Mouse (Mus musculus) E14TG2a.4 (cell line): ENCODE measurements at regions not wholly inside any gene's neighbourhood (a gene's known extent, or its start where the extent isn't known, plus 50 kb on each side); places are given as distances from the start of the nearest gene placed in this dataset.

Source experiments
- H3K27me3 ChIP-seq: 2 replicates; pipeline ENCODE4 v1.6.1; 2014; ENCODE audit warnings: low read length, control low read depth; ENCODE audit not compliant: insufficient read depth
- H3K36me3 ChIP-seq: 2 replicates; pipeline ENCODE4 v1.6.1; 2014; ENCODE audit warnings: low read length, control low read depth; ENCODE audit not compliant: insufficient read depth
- H3K4me1 ChIP-seq: replicated peaks from 2 replicates; pipeline ENCODE4 v1.6.1; 2014; ENCODE audit warnings: low read depth, low read length, control low read depth
- H3K4me3 ChIP-seq: replicated peaks from 2 replicates; pipeline ENCODE4 v1.5.1; 2014; ENCODE audit warnings: mild to moderate bottlenecking, low read length
- H3K9me3 ChIP-seq: 2 replicates; pipeline ENCODE4 v1.6.1; 2014; ENCODE audit warnings: low read length, control low read depth
- CTCF ChIP-seq: conservative IDR thresholded peaks from 2 replicates; pipeline ENCODE4 v1.5.1; 2014; ENCODE audit warnings: low read length
- NANOG ChIP-seq: IDR thresholded peaks from 2 replicates; pipeline ENCODE4 v1.6.1; 2014; ENCODE audit warnings: borderline replicate concordance, low read length, mixed read lengths
- POU5F1 ChIP-seq: IDR thresholded peaks from 2 replicates; pipeline ENCODE4 v1.6.1; 2014; ENCODE audit warnings: low read length, borderline replicate concordance

DNA sequence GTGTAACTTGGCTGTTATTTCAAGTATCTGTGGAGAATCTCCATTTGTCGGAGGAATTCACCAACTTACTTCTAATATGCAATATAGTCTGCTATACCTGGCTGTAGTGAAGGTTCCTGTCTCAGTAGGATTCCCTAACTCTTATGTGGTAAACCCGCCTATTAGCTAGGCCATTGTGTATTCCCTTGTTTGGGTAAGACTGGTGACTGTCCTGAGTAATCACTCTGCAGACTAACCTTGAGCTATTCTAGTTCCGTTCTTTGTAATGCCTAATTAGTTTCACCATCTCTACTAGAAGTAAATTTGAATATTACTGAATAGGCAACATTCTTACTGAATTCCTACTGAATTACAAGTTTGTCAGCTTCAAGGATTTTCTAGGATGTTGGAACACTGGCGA lies 1380.8 kb upstream of the 1700008P02Rik start:
- peaks cover 14% of the 10 kb centered on the region for H3K36me3 ChIP-seq
- peaks cover 48% of the 10 kb centered on the region for H3K4me1 ChIP-seq
- no peaks in the 10 kb centered on the region for H3K27me3 ChIP-seq
- TF ChIP-seq POU5F1: no peak; the same call in 1 of the 2 replicates
- peak; percentile 87 for TF ChIP-seq NANOG
- no peak overlapping the region for H3K4me3 ChIP-seq
- H3K9me3 ChIP-seq: peaks cover 8% of the 10 kb centered on the region; the same call in 1 of the 2 replicates

DNA sequence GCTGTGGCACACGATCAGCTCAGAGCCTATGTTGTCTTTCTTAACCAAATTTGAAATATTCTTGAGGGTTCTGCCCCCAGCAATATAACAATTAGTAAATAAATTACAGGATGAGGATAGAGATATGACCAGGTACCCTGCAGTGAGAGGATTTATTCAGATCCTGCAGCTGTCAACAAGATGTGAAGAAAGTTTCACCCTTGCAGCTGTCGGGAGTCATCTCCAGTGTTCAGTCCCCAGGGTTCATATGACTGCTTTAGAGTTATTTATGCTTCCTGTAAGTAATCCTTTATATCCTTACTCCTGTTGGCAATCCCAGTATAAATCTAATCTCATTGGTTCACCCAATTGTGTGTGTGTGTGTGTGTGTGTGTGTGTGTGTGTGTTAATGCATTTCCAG lies 1372.1 kb upstream of the 1700008P02Rik start:
- no peaks in the 10 kb centered on the region for H3K27me3 ChIP-seq
- H3K36me3 ChIP-seq: no peaks in the 10 kb centered on the region
- H3K9me3 ChIP-seq: no peaks in the 10 kb centered on the region
- H3K4me1 ChIP-seq: no peaks in the 10 kb centered on the region
- no peak for TF ChIP-seq NANOG
- no peak for TF ChIP-seq CTCF
- no peak for TF ChIP-seq POU5F1
- no peak overlapping the region for H3K4me3 ChIP-seq

DNA sequence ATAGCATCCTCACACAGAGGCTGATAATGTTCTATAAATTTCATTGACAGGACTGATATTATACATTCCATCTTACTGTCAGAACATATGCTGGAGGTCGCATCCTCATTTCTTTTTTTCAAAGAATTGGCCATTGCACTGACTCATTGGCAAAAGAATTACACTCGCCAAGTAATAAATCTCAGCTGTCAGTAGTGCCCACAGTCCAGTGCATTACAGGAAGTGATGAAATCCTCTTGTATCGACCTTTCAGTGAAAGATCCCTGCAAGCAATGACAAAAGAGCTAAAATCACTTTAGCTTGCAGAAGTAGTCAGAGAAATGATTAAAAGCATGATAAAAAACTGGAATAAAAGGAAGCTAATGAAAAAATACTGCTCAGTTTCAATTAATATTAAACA lies 1353.0 kb upstream of the 1700008P02Rik start:
- TF ChIP-seq POU5F1: no peak
- Histone ChIP-seq H3K4me1 (no peaks in the 10 kb centered on the region), H3K4me3 (no peak overlapping the region), H3K36me3 (no peaks in the 10 kb centered on the region), H3K27me3 (no peaks in the 10 kb centered on the region), H3K9me3 (no peaks in the 10 kb centered on the region)

DNA sequence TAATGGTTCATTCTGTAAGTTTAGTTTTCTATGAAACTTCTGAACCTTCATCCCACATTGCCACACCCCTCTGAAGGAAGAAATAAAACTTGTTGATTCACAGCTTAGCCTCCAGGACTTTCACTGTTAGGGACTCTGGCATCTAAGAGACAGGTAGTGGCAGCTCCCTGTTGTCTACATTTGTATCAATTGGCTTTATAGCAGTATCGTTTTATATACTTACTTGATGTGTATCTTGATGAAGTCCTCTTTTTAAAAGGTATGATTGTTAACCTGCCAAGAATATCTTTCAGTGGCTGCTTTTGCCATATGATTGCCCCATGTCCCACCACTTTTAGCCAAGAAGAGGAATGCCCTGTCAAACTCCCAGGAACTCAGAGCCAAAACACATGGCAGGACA lies 1333.7 kb upstream of the 1700008P02Rik start:
- Histone ChIP-seq H3K4me3 (no peak overlapping the region), H3K36me3 (no peaks in the 10 kb centered on the region), H3K27me3 (no peaks in the 10 kb centered on the region), H3K4me1 (no peaks in the 10 kb centered on the region), H3K9me3 (no peaks in the 10 kb centered on the region)
- TF ChIP-seq NANOG: no peak
- no peak for TF ChIP-seq POU5F1
- TF ChIP-seq CTCF: no peak

DNA sequence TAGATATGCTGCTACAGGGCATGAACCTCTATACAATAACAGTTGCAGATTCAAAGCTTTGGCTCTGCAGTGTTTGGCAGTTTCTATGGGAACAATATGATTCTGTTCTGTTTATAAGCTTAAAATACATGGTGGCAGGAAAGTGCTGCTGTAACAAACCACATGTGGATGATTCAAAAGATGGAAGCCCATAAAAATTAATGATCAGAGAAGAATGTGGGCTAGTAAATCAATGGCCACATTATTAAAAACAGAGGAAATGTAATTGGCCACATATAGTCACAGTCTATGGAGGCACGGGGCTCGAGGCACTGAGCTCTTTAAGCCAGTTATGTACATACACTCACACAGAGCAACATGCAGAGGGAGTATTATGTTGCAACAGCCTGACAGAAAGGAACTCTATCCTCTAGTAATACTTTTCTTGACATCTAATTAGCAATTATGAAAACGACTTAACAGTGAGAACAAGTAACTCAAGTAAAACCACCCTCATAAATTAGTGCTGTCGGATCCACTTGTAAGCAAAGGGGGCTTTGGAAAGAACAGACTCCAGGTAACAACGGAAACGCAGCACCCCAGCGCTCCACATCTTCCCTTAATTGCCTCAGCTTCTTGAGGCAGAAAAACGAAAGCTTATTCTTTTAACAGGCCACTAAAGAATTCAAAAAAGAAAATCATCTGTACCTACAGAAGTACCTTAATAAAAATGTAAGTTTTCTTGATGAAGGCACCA lies 1323.6 kb upstream of the 1700008P02Rik start:
- TF ChIP-seq POU5F1 (no peak), CTCF (no peak), NANOG (no peak)
- Histone ChIP-seq H3K36me3 (no peaks in the 10 kb centered on the region), H3K4me3 (no peak overlapping the region), H3K9me3 (no peaks in the 10 kb centered on the region), H3K4me1 (no peaks in the 10 kb centered on the region), H3K27me3 (no peaks in the 10 kb centered on the region)
